Mouse (Mus musculus): ENCODE measurements at regions not wholly inside any gene's neighbourhood (a gene's known extent, or its start where the extent isn't known, plus 50 kb on each side); places are given as distances from the start of the nearest gene placed in this dataset.

DNA sequence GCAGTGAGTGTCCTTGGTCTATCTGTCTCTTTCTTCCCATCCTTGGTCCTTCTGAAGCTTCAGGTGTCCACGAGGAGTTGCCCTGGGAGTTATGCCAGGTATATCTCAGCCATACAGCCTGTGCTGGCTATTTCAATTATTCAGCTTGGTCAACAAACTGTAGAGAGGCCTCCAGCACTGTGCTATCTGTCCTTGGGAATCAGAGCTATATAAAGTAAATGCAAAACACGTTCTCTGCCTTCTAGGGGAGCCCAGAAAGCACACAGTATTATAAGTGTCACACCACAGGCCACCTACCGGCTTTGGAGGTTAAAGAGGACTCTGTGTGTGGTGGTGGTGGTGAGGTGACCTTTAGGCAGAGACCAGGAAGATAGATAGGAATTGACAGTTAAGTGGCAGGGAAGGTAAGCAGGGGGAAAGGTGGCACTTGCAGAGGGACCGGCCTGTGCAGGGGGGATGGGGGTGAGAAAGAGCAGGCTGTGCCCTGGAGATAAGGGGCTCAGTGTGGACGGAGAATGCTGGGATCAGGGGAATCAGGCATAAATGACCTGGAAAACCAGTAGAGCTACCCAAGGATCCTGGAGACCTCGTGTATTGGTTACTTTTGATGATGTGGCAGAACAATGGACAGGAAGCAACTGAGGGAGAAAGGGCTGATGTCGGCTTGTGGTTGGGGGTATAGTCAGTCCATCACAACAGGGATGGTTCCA lies 425.9 kb downstream of the Fut8 start:
- DNase-seq (ENCODE audit: low read depth, low spot score): peak; percentile 46

DNA sequence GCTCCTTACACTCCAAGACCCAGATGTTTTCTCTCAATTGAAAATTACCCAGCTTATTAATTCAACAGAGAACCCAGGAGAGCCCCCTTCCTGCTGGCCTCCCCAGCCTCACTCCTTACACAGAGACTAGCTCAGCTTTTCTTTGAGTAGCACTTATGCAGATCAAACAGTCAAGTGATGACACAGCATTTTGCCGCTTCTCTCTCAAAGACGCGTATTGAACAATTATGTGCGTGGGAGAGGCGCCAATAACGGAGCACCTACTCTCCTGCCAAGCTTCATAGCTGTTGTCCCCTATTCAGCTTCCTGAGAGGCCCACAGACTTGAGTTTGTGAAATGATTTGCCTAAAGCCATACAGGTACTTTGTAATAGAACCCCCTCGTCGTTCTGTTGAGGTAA lies 428.5 kb downstream of the Fut8 start:
- peak; percentile 58 for DNase-seq (ENCODE audit: low read depth, low spot score)

DNA sequence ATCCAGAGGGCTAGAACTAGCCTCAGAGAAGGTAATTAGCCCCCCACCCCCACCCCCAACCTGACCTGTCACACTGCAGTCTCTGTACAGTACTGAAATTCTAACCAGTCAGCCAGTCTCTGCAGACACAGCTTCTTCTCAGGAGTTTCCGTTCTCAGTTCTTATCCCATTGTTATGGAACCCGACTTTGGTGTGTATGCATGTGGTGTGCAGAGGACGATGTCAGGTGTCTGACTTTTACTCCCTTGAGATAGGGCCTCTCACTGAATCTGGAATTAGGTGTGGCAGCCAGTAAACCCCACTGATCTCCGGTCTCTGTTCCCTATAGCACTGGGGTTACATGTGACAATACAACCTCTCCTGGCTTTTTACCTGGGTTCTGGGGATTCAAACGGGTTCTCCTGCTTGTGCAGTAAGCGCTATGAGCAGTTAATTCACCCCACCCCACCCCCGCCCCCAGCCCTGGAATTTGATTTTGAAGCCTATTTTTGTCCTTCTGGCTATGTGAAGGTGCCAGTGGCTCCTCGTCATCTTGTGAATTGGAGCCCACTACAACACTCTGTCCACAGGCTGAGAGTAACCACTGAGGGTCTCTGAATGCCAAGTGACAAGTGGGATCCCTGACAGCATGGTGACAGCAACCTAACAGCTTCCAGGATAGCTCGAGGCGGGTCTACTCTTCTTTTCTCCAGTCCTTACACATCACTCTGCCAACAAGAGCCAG lies 429.4 kb downstream of the Fut8 start:
- DNase-seq (ENCODE audit: low read depth, low spot score): no peak

DNA sequence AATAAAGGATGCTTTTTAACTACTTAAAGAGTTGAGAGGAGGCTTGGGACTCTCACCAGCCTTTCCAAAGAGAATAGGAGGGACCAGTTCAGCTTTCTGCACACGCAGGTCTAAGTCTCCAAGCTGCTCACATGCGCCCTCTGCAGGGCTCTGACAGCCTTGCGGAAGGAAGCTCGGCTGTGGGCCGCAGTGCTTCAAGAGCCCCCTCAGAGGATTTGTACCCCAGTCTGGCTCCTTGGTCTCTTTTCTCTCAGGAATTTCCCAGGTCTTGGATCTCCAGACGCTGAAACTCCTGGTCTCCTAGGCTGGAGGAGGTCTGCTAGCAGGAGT lies 429.9 kb downstream of the Fut8 start:
- DNase-seq (ENCODE audit: low read depth, low spot score): peak; percentile 88

DNA sequence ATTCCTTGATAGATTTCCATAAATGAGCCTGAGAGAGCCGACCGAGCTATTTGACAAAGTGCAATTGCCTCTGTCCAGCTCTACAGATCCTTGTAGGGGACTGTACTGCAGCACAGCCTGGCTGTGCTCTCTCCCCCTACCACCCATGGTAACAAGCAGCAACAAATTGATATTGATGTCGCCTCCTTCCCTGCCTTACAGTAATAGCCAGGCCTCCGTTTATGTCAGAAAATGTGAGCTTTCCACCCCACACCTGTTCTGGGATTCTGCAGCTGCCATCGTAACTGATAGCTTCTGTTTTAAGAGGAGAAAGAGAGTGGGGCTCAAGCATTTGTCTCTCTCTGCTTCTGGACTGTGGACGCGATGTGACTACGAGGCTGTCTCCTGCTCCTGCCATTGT lies 432.6 kb downstream of the Fut8 start:
- DNase-seq (ENCODE audit: low read depth, low spot score): no peak

DNA sequence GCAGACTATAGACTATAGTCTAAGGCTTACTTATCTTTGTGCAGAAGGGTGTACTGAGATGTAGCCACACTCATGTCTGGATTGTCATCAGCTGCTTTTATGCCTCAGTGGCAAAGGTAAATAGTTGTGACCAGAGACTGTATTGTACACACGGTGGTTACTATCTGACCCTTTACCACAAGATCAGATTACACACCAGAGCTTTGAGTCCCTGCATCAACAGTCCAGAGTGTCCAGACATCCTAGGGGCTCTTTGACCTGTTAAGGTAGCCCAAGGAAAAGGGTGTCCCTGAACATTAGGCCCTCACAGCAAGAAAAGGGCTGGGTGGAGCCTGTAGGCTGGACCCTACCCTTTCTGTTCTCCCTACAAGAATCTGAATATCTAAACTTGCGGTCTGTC lies 436.4 kb downstream of the Fut8 start:
- no peak for DNase-seq (ENCODE audit: low read depth, low spot score)

DNA sequence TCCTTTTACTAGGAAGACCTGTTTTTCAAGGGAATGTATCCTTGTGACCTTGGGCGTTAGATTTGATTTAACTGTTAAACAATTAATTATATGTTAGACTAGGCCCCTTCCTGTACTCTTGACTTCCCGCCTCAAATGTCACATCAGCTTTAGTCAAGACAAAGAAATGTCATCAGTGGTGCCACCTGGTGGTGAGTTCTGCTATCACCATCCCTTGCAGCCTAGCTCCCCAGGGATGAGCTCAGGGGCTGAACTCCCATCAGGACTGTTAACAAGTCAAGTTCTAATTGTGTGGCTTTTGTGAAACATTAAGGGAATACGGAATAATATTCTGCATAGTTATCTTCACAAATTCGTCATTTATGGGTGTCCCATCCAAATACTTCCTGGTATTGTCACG lies 436.8 kb downstream of the Fut8 start:
- DNase-seq (ENCODE audit: low read depth, low spot score): peak; percentile 66

DNA sequence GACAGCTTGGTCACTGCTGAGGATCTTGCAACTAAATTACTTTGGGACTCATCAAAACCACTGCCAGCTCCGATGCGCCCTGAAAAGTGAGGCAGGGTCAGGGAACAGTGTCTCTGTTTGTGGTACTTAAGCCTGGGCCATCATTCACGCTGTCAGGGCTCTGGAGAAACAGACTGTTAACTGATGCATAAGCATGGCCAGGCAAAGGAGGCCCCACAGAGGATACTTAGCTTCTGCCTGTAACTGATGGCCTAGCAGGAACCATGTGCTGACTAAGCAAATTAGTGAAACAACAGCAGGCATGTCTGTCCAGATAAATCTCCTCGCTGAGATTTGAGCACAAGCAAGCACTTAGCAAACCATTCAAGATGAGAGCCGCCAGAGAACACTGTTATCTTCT lies 440.1 kb downstream of the Fut8 start:
- DNase-seq (ENCODE audit: low read depth, low spot score): no peak

DNA sequence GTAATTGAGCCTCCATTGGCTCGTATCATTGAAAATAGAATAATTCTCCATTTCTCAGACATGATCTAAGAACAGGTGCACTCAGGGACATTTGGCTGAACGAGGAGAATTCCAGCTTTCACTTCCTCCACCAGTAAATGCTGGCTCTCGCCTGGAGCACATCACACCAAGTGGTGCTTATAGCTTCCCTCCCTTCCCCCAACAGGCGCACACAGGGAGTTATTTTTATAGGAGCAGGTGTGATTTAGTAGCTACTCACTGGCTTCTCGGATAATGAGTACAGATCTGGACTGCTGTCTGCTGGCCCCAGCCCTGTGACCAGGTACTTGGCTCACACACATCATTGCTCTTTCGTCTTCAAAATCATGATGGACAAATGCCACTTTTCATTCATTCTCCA lies 456.2 kb downstream of the Fut8 start:
- DNase-seq (ENCODE audit: low read depth, low spot score): peak; percentile 74

DNA sequence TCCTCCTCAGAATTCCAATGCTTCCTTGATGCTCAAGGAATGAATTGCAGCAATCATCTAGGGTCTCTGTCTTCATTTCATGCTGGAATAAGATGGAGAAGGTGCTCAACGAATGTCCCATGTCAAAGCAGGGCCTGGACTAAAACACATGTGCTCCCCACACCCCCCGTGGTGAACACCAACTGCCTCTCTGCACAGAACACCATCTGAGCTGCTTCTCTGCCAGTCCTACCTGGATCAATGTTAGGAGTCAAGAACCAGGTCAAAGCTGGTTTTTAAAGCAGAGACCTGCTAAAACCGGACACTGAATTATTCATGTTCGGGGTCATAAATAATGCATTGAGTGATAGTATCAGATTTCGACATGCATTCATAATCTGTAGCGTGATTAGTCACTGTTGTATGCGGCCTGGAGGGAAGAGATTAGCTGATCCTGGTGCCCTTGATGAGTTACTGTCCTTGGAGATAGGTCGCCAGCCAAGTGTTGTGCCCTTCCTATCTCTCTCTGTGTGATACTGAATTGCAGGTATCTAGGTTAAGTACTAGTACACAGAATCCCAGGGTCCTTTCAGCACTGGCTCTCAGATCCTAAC lies 458.2 kb downstream of the Fut8 start:
- peak; percentile 66 for DNase-seq (ENCODE audit: low read depth, low spot score)

DNA sequence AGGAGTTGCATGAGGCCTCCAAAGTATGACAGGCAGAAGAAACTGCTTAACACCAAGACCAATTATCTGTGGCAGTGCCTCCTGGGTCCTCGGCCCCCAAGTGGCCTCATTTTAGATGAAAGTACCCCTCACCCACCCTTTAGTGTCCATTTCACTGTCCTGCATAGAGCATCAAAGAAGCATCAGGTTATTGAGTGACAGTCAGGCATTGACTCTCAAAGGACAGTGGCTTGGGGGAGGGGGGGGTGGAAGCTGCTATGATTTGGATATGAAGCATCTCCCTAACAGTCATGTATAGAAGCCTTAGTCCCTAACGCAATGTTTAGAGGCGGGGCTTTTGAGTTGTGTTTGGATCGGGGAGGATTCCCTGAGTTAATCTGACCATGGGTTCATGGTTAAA lies 458.7 kb downstream of the Fut8 start:
- DNase-seq (ENCODE audit: low read depth, low spot score): no peak

DNA sequence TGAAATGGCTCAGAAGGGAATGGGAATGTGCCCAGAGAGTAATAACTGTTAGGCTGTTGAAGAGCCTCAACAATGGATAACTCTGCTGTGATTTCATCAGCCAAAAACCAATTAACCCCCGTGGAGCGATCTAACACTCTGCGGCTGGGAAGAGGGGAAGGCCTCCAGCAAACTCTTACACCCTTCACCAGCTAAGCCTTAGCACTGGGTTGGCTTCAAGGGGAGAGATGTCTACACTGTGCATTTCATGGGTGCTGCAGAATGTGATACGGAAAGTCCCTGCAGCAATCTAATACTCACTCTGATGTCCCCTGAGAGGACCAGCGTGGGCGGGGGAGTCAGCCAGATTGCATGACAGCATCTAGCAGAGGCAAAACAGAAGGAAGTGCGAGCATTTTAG lies 460.2 kb downstream of the Fut8 start:
- DNase-seq (ENCODE audit: low read depth, low spot score): peak; percentile 26

DNA sequence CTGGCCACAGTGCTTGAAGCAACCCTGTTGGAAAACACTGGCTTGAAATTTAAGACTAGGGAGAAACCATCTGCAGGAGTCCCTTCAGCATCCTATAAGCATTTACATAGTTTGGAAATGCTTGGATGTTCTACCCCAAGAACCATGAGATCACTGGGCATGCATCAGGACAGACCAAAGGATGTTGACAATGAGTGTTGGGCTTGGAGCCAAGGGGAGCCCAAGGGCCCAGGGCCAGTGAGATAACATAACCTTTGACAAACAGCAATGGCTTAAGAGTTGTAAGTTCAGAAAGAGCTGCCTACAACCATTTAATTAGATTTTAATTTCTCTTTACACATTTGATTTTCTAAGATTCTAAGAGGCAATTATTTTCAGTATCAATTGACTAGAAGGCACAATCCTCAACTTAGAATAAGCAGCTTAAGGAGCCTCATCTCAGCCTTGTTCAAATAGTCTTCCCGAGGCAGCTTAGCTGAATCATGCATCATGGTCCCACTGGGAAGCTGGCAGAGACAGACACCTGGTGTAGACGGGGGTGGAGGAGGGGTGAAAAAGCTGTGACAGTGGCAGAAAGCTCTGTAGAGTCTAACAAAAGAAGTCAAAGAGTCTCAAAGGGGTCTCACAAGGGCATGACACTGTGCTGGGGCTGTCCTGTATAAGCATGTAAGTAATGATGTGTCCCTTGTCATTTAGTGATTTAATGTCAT lies 462.1 kb downstream of the Fut8 start:
- DNase-seq (ENCODE audit: low read depth, low spot score): peak; percentile 69

DNA sequence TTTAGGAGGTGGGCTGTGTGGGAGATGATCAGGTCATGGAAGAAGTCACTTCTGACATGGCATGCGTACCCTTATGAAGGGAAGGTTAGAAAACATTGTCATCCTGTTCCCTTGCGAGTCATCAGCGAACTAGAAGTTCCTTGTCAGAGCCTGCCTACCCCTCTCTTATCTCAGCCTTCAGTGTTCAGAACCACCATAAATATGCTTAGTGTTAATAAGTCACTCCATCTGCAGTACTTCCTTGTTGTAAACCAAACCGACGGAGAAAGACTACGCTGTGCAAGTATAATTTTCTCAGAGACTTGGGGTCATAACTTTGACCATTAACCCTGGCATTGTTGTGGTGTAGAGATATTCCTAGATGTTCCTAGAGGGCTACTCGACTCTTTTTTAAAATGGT lies 477.6 kb downstream of the Fut8 start:
- DNase-seq (ENCODE audit: low read depth, low spot score): no peak

DNA sequence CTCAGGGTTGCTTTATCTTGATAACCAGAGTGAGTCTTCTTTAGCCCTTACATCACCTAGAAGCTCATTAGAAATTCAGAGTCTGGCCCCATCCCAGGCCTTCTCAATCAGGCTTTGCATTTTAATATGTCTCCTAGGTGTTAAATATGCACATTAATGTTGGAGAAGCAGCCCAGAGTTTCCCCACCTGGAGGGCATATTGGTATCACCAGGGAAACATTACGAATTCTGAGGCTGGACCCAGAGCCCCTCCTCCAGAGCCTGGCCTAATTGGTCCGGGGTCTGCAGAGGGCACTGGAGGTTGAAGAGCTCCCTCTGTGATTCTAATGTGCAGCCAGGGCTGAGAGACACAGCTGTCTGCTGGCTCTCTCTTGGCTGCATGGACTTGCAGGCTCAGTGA lies 478.1 kb downstream of the Fut8 start:
- no peak for DNase-seq (ENCODE audit: low read depth, low spot score)

DNA sequence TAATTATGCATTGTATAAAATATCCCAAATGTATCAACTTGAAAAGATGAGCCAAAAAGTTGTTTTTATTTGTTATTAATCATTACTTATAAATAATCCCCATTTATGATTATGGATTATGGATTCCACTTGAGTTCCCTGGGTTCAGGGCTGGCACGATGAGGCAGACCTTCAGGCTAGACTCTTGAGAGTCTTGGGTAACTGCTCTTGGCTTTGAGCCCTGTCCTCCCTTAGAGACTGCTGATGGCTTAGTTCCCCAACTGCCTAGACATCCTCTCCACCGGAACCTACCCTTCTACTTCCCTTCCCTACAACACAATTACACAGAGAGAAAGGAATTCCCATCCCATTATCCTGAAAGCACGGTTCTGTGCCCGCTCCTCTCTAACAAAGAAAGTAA lies 466.3 kb upstream of the Gm6657 start:
- no peak for DNase-seq (ENCODE audit: low read depth, low spot score)

DNA sequence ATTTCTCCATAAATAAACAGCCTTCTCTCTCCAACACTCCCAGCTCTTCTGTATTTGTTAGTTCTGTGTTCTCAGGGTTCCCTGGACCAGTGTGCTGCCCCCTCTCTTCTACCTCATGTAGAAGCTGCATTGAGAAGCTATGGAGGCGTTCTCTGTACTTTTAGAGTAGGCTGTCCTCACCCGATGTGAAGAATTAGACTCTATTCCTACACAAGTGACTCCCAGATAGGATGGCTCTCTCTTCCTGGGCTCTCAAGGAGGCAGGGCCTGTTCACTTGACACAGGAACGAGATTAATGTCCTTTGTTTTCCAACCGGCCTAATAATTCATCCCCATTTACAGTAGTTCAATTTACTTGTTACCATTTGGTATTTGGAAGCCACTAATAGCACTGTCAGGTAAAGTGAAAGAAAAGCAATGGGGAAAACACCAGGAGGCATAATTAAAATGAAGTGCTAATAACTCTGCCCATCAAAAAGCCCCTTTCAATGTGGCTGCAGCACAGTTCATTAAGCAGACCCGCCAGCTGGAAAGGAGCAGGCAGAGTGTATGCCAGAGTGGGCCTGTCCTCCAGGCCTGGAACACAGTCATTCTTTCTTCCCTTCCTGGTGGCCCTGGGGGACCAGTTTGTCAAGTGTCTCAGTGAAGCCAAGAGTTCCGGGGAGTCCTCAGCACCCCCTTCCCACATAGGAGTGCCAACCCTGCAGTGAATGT lies 454.8 kb upstream of the Gm6657 start:
- no peak for DNase-seq (ENCODE audit: low read depth, low spot score)

DNA sequence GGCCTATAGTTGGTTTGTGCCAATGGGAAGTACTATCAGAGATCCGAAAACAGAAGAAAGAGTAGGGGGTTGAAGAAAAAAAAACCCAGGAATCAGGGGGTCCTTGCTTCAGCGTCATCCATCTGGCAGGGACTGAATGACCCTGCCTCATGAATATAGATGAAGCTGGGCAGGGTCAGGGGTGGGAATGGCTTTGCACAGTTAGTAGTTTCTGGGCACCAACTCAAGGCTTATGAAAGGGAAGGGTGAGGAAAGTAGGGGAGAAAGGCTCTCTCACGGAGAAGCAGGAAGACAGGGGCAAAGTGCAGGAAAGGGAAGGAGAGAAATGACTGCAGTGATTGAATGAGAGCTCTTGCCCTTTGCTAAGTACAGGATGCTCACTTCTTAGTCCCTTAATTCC lies 451.3 kb upstream of the Gm6657 start:
- no peak for DNase-seq (ENCODE audit: low read depth, low spot score)

DNA sequence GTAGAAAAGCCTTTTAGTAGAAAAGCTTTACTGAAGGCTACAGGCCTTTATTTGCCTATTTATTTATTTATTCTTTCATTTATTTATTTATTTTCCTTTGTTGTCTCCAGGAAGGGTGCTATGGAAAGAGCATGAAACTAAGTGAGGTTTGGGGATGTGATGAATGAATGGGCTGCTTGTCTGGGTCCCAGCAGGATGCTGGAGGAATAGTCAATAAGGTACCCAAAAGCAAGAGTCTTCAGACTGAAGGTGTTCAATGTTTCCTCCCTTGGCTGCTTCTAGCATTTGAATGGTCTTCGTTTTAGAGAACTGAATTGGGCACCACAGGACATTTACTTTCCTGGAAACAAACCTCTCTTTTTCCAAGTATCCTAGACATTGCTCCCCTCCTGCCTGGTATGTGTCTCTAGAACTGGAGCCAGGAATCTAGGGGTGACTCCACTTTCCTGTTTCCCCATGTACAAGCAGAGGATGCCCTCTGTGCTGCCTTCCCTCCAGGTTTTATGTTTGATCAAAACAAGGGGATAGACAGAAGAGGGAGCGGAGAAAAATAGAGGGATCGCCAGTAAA lies 444.5 kb upstream of the Gm6657 start:
- DNase-seq (ENCODE audit: low read depth, low spot score): no peak

DNA sequence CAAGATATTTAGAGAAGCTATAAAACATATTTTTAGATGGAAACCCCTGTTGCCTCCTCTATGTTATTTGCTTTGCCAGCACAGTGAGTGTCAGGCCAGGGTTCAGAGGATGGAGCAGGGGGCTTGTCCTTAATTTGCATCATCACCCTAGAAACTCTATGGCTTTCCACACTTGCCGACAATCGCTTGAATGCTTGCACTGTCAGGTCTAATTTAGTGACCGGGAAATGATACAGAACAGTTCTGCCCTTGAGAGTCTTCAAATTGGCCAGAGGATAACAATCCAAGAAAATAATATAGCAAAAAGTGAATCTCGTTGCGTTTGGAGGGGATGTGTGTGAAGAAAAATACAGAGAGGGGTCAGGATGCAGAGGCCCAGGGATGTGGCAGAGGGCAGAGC lies 441.9 kb upstream of the Gm6657 start:
- DNase-seq (ENCODE audit: low read depth, low spot score): no peak

DNA sequence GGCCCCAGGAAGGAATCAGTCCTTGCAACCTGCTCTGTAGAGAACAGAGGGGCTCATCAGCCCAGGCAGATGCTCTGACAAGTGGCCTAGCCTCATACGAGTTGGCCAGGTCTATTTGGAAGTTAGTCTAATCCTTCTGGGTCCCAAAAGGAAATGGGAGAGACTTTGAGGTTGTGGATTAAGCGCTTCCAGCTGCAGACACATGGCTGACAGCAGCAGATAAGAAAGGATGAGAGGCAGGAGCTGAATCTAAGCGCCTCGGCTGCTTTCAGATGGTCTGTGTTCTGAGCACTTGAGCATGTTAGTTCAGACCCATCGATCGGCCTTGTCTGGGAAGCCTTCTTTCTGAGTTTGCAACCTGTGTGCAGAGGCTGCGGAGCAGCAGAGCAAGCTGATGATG lies 438.0 kb upstream of the Gm6657 start:
- DNase-seq (ENCODE audit: low read depth, low spot score): no peak

DNA sequence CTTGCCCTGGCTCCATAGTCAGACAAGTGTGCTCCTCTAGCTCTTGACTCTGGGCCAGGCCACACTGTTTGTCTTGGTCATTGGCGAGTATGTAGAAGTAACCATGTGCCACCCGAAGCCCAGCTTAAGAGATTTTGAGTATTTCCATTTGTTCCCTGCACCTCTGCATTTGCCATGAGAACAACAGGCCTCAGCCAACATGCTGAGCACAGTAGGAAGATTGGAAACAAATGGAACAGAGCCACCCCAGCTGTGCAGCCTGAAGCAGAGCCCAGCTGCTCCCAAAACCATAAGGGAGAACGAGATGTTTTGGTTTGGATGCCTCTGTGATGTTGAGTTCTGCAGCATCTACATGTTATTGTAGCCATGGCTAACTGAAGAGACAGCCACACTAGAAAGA lies 433.1 kb upstream of the Gm6657 start:
- DNase-seq (ENCODE audit: low read depth, low spot score): peak; percentile 18

Data from brain, adult 2 months (tissue).